Mouse (Mus musculus): ENCODE measurements around the gene Col4a3bp. TPM values are rescaled to one million over a fixed set of nuclear protein-coding genes. Genes with fewer than 3 reads are reported as not detected.

Col4a3bp gene
- 9.0 and 9.7 TPM in 2 replicates for polyA plus RNA-seq (2016; fragmentation: Nextera tagmentation; extraction: Ambion mirVana)

- peak within 1 kb of the TSS; percentile 91 for H3K4me3 ChIP-seq
- no peaks in the 10 kb centered on the region for H3K27me3 ChIP-seq (replicated peaks)
- H3K27ac ChIP-seq (ENCODE audit: poor library complexity, severe bottlenecking): peak within 1 kb of the TSS; percentile 93
- H3K4me2 ChIP-seq: peak within 1 kb of the TSS; percentile 75
- peaks cover 12% of the 10 kb centered on the region for H3K4me1 ChIP-seq (replicated peaks)
- peak; percentile 99 for ATAC-seq (ENCODE audit: insufficient number of reproducible peaks, low FRiP score)
- WGBS: under 1% methylated on average over 50 of the region's 50 CpGs
- no peaks in the 10 kb centered on the region for H3K9me3 ChIP-seq (replicated peaks)
- peak within 1 kb of the TSS; percentile 94 for H3K9ac ChIP-seq
- no peaks in the 10 kb centered on the region for H3K36me3 ChIP-seq
Observed at GRCm38 (mm10) chr13:96542081-96542889, at the start of gene Col4a3bp, which contains the start of gene Polk. Gene Col4a3bp, plus strand, starts transcription at chr13:96542618. Gene Polk, minus strand, starts transcription at chr13:96542579.

GRCm38 (mm10) chr13:96496630-96497029 lies 45.8 kb upstream of the Col4a3bp start:
- H3K4me3 ChIP-seq: no peak overlapping the region
- no peak overlapping the region for H3K27ac ChIP-seq (ENCODE audit: poor library complexity, severe bottlenecking)
- ATAC-seq (ENCODE audit: insufficient number of reproducible peaks, low FRiP score): no peak
- H3K4me2 ChIP-seq: no peak overlapping the region
- 63% methylated on average over 8 of the region's 8 CpGs for WGBS
- no peaks in the 10 kb centered on the region for H3K27me3 ChIP-seq (replicated peaks)
- H3K36me3 ChIP-seq: peaks cover 12% of the 10 kb centered on the region; the same call in 1 of the 2 replicates
- H3K9ac ChIP-seq: no peak overlapping the region
- H3K4me1 ChIP-seq (replicated peaks): no peaks in the 10 kb centered on the region
- H3K9me3 ChIP-seq (replicated peaks): no peaks in the 10 kb centered on the region

- peaks cover 6% of the 10 kb centered on the region; the same call in 1 of the 2 replicates for H3K36me3 ChIP-seq
- H3K27ac ChIP-seq (ENCODE audit: poor library complexity, severe bottlenecking): no peak overlapping the region
- no peaks in the 10 kb centered on the region for H3K9me3 ChIP-seq (replicated peaks)
- no peak overlapping the region for H3K4me3 ChIP-seq
- 92% methylated on average over 2 of the region's 2 CpGs for WGBS
- H3K9ac ChIP-seq: no peak overlapping the region
- H3K27me3 ChIP-seq (replicated peaks): no peaks in the 10 kb centered on the region
- H3K4me2 ChIP-seq: no peak overlapping the region
- no peak for ATAC-seq (ENCODE audit: insufficient number of reproducible peaks, low FRiP score)
- no peaks in the 10 kb centered on the region for H3K4me1 ChIP-seq (replicated peaks)
Observed at GRCm38 (mm10) chr13:96499891-96500290, 42.5 kb upstream of the Col4a3bp start.

GRCm38 (mm10) chr13:96505661-96506060 lies 36.8 kb upstream of the Col4a3bp start:
- H3K4me2 ChIP-seq: no peak overlapping the region
- H3K9me3 ChIP-seq (replicated peaks): no peaks in the 10 kb centered on the region
- peaks cover 3% of the 10 kb centered on the region; the same call in 1 of the 2 replicates for H3K36me3 ChIP-seq
- H3K4me1 ChIP-seq (replicated peaks): peaks cover 4% of the 10 kb centered on the region; the same call in 1 of the 2 replicates
- no peak overlapping the region for H3K4me3 ChIP-seq
- no peaks in the 10 kb centered on the region for H3K27me3 ChIP-seq (replicated peaks)
- no peak overlapping the region for H3K9ac ChIP-seq
- no peak overlapping the region for H3K27ac ChIP-seq (ENCODE audit: poor library complexity, severe bottlenecking)
- WGBS: 80% methylated on average over 4 of the region's 4 CpGs
- ATAC-seq (ENCODE audit: insufficient number of reproducible peaks, low FRiP score): no peak

GRCm38 (mm10) chr13:96506313-96506712 lies 36.1 kb upstream of the Col4a3bp start:
- Histone ChIP-seq H3K36me3 (no peaks in the 10 kb centered on the region), H3K27ac (ENCODE audit: poor library complexity, severe bottlenecking) (no peak overlapping the region), H3K9ac (no peak overlapping the region), H3K27me3 (replicated peaks) (no peaks in the 10 kb centered on the region), H3K4me1 (replicated peaks) (peaks cover 4% of the 10 kb centered on the region; the same call in 1 of the 2 replicates), H3K9me3 (replicated peaks) (no peaks in the 10 kb centered on the region), H3K4me2 (no peak overlapping the region), H3K4me3 (no peak overlapping the region)
- no peak for ATAC-seq (ENCODE audit: insufficient number of reproducible peaks, low FRiP score)
- WGBS: 57% methylated on average over 6 of the region's 6 CpGs

- 88% methylated on average over 4 of the region's 4 CpGs for WGBS
- no peak for ATAC-seq (ENCODE audit: insufficient number of reproducible peaks, low FRiP score)
- no peaks in the 10 kb centered on the region for H3K27me3 ChIP-seq (replicated peaks)
- no peak overlapping the region for H3K9ac ChIP-seq
- H3K4me2 ChIP-seq: no peak overlapping the region
- H3K27ac ChIP-seq (ENCODE audit: poor library complexity, severe bottlenecking): no peak overlapping the region
- peaks cover 10% of the 10 kb centered on the region; the same call in 1 of the 2 replicates for H3K4me1 ChIP-seq (replicated peaks)
- H3K4me3 ChIP-seq: no peak overlapping the region
- no peaks in the 10 kb centered on the region for H3K36me3 ChIP-seq
- H3K9me3 ChIP-seq (replicated peaks): no peaks in the 10 kb centered on the region
Observed at GRCm38 (mm10) chr13:96507541-96507940, 34.9 kb upstream of the Col4a3bp start.

GRCm38 (mm10) chr13:96510635-96511034 lies 31.8 kb upstream of the Col4a3bp start:
- WGBS: 59% methylated on average over 13 of the region's 13 CpGs

GRCm38 (mm10) chr13:96511262-96511661 lies 31.2 kb upstream of the Col4a3bp start:
- no peak overlapping the region for H3K4me2 ChIP-seq
- H3K27me3 ChIP-seq (replicated peaks): no peaks in the 10 kb centered on the region
- H3K9ac ChIP-seq: no peak overlapping the region
- peaks cover 2% of the 10 kb centered on the region for H3K36me3 ChIP-seq
- no peaks in the 10 kb centered on the region for H3K9me3 ChIP-seq (replicated peaks)
- H3K27ac ChIP-seq (ENCODE audit: poor library complexity, severe bottlenecking): 0 out of 2 replicates have a peak overlapping the region, but pooled peaks have one; percentile 55
- no peak overlapping the region for H3K4me3 ChIP-seq
- peaks cover 10% of the 10 kb centered on the region; the same call in 1 of the 2 replicates for H3K4me1 ChIP-seq (replicated peaks)
- 67% methylated on average over 1 of the region's 1 CpGs for WGBS
- ATAC-seq (ENCODE audit: insufficient number of reproducible peaks, low FRiP score): no peak

More at GRCm38 (mm10) chr13:96510635-96511034, 31.8 kb upstream of the Col4a3bp start:
- no peak overlapping the region for H3K9ac ChIP-seq
- no peaks in the 10 kb centered on the region for H3K36me3 ChIP-seq
- H3K4me3 ChIP-seq: no peak overlapping the region
- H3K27ac ChIP-seq (ENCODE audit: poor library complexity, severe bottlenecking): peak overlapping the region; percentile 65; the same call in 1 of the 2 replicates
- no peaks in the 10 kb centered on the region for H3K27me3 ChIP-seq (replicated peaks)
- H3K4me2 ChIP-seq: no peak overlapping the region
- peak; percentile 82 for ATAC-seq (ENCODE audit: insufficient number of reproducible peaks, low FRiP score)
- peaks cover 10% of the 10 kb centered on the region; the same call in 1 of the 2 replicates for H3K4me1 ChIP-seq (replicated peaks)
- H3K9me3 ChIP-seq (replicated peaks): no peaks in the 10 kb centered on the region

GRCm38 (mm10) chr13:96511893-96512292 lies 30.5 kb upstream of the Col4a3bp start:
- 0 out of 2 replicates have a peak overlapping the region, but pooled peaks have one; percentile 21 for H3K27ac ChIP-seq (ENCODE audit: poor library complexity, severe bottlenecking)
- no peak for ATAC-seq (ENCODE audit: insufficient number of reproducible peaks, low FRiP score)

GRCm38 (mm10) chr13:96514154-96514942 lies 28.1 kb upstream of the Col4a3bp start:
- Histone ChIP-seq H3K36me3 (peaks cover 11% of the 10 kb centered on the region), H3K4me2 (no peak overlapping the region), H3K27me3 (replicated peaks) (no peaks in the 10 kb centered on the region), H3K9ac (no peak overlapping the region), H3K4me1 (replicated peaks) (peaks cover 10% of the 10 kb centered on the region; the same call in 1 of the 2 replicates), H3K27ac (ENCODE audit: poor library complexity, severe bottlenecking) (no peak overlapping the region), H3K9me3 (replicated peaks) (no peaks in the 10 kb centered on the region), H3K4me3 (no peak overlapping the region)
- no peak for ATAC-seq (ENCODE audit: insufficient number of reproducible peaks, low FRiP score)
- 88% methylated on average over 5 of the region's 5 CpGs for WGBS

More at GRCm38 (mm10) chr13:96511893-96512292, 30.5 kb upstream of the Col4a3bp start:
- no peaks in the 10 kb centered on the region for H3K27me3 ChIP-seq (replicated peaks)
- no peak overlapping the region for H3K9ac ChIP-seq
- H3K4me1 ChIP-seq (replicated peaks): peaks cover 10% of the 10 kb centered on the region; the same call in 1 of the 2 replicates
- H3K4me3 ChIP-seq: no peak overlapping the region
- H3K4me2 ChIP-seq: no peak overlapping the region
- H3K36me3 ChIP-seq: peaks cover 9% of the 10 kb centered on the region
- WGBS: 46% methylated on average over 5 of the region's 5 CpGs
- H3K9me3 ChIP-seq (replicated peaks): no peaks in the 10 kb centered on the region

GRCm38 (mm10) chr13:96516249-96516648 lies 26.2 kb upstream of the Col4a3bp start:
- no peak for ATAC-seq (ENCODE audit: insufficient number of reproducible peaks, low FRiP score)
- Histone ChIP-seq H3K9me3 (replicated peaks) (no peaks in the 10 kb centered on the region), H3K9ac (no peak overlapping the region), H3K4me2 (no peak overlapping the region), H3K27me3 (replicated peaks) (no peaks in the 10 kb centered on the region), H3K4me3 (no peak overlapping the region), H3K4me1 (replicated peaks) (peaks cover 5% of the 10 kb centered on the region; the same call in 1 of the 2 replicates), H3K36me3 (peaks cover 11% of the 10 kb centered on the region), H3K27ac (ENCODE audit: poor library complexity, severe bottlenecking) (no peak overlapping the region)
- 96% methylated on average over 9 of the region's 9 CpGs for WGBS

All from heart, embryonic 12.5 days (tissue).